Mouse (Mus musculus) myocyte (in vitro differentiated cells): ENCODE data around the gene Mt3.

ENCODE experiments used
- POLR2A ChIP-seq: IDR thresholded peaks from one replicate; pipeline ENCODE4 v1.6.1; 2011; ENCODE audit warnings: low read depth, mild to moderate bottlenecking, control low read depth, moderate library complexity; ENCODE audit not compliant: insufficient read length
- TCF12 ChIP-seq: IDR thresholded peaks from one replicate; pipeline ENCODE4 v1.6.1; 2011; ENCODE audit warnings: mild to moderate bottlenecking, control low read depth; ENCODE audit not compliant: poor library complexity, insufficient read depth, severe bottlenecking

- TF ChIP-seq POLR2A (no peak), TCF12 (no peak)
Observed at GRCm38 (mm10) chr8:94173848-94174403, 21.5 kb downstream of the Mt3 start.
